Mouse (Mus musculus): ENCODE data around the gene Gm27235. TPM values are rescaled to one million over a fixed set of nuclear protein-coding genes. Genes with fewer than 3 reads are reported as not detected.
"Not testable (repeated sequence)": the region's sequence is repeated elsewhere in the genome, so short reads cannot be mapped to it uniquely, and the experiment has no call there.

The Gm27235 gene
- not detected in 2 replicates for polyA plus RNA-seq (2014; fragmentation: Nextera tagmentation; extraction: Ambion mirVana)

DNA sequence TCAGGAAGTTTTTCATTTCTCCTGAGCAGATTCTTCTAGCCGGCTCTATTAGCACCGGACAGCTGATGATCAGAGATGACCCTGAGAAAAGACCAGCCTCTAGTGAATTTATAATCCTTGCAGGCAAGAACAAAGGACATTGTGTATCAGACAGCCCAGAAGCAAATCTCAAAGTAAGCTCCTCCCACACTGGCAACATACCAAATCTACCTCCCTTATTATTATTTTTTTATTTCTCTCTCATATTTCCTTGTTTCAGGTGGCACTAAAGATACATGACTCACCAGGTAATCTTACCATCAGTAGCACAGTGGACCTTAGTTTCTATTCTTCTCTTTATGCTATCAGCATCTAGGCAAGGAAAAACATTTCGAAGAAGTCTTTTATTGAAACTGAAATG, at the start of gene Gm27235, which contains the start of gene D730048I06Rik:
Gene Gm27235, minus strand, starts transcription at position 101 of the 400 bp plus-strand sequence.
Gene D730048I06Rik, minus strand, starts transcription at position 112 of the 400 bp plus-strand sequence.
- Histone ChIP-seq H3K4me3 (ENCODE audit: low read depth, low read length) (no peak within 1 kb of the TSS), H3K36me3 (ENCODE audit: control insufficient read depth, insufficient read depth, low read length) (no peaks in the 10 kb centered on the region)
- 95% methylated on average over 3 of the region's 3 CpGs for WGBS

DNA sequence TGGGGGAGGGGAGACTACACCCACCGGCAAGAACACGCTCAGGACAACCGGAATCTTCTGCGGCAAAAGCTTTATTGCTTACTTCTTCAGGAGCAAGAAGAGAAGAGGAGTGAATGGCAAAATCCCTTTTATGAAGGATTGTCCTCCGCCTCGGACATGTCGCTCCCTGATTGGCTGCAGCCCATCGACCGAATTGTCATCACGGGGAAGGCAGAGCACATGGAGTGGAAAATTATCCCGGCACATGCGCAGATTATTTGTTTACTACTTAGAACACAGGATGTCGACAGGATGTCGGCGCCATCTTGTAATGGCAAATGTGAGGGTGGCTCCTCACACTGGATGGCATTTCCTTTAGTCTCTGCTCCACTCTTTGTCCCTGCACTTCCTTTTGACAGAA, 28.0 kb upstream of the Gm27235 start:
- not testable (repeated sequence) for H3K9me3 ChIP-seq (ENCODE audit: control insufficient read depth, low read length); H3K4me3 ChIP-seq (ENCODE audit: low read depth, low read length); DNase-seq (ENCODE audit: low spot score); H3K27me3 ChIP-seq (ENCODE audit: control insufficient read depth, insufficient read depth, low read length); H3K27ac ChIP-seq (replicated peaks; ENCODE audit: low read depth, low read length); H3K9ac ChIP-seq (ENCODE audit: low read length); ATAC-seq (ENCODE audit: insufficient number of reproducible peaks, low FRiP score, low TSS enrichment, low read depth); H3K4me1 ChIP-seq (ENCODE audit: control insufficient read depth, insufficient read depth, low read length); H3K36me3 ChIP-seq (ENCODE audit: control insufficient read depth, insufficient read depth, low read length); H3K4me2 ChIP-seq (ENCODE audit: low read depth, severe bottlenecking)
- WGBS = 92% methylated on average over 15 of the region's 15 CpGs

More for the DNA sequence above, at the start of gene Gm27235, which contains the start of gene D730048I06Rik:
- no peak for DNase-seq (ENCODE audit: low spot score)
- Histone ChIP-seq H3K9ac (ENCODE audit: low read length) (no peak within 1 kb of the TSS), H3K27ac (replicated peaks; ENCODE audit: low read depth, low read length) (no peak within 1 kb of the TSS), H3K27me3 (ENCODE audit: control insufficient read depth, insufficient read depth, low read length) (no peaks in the 10 kb centered on the region), H3K4me2 (ENCODE audit: low read depth, severe bottlenecking) (no peak within 1 kb of the TSS), H3K4me1 (ENCODE audit: control insufficient read depth, insufficient read depth, low read length) (no peaks in the 10 kb centered on the region), H3K9me3 (ENCODE audit: control insufficient read depth, low read length) (no peaks in the 10 kb centered on the region; the same call in 1 of the 2 replicates)
- ATAC-seq (ENCODE audit: insufficient number of reproducible peaks, low FRiP score, low TSS enrichment, low read depth) = no peak

DNA sequence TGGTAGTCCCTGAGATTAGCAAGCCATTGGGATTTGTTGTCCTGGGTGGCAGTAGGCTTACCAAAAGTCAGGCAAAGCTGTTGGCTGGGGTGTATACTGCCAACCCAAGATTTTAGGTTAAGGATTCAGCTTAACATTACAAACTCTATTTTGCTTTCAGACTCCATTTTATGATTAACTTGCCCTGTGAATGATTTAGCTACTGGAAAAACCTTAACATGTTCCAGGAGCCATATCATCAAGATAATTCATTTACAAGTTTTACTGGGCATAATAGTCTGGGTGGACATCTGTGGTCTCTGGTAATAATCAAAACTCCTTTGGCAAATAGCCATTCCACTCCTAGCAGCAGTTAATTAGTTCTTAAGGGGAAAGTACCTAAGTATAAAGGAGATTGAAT, 8.2 kb upstream of the Gm27235 start:
- Histone ChIP-seq H3K36me3 (ENCODE audit: control insufficient read depth, insufficient read depth, low read length) (no peaks in the 10 kb centered on the region), H3K9ac (ENCODE audit: low read length) (no peak overlapping the region), H3K4me1 (ENCODE audit: control insufficient read depth, insufficient read depth, low read length) (no peaks in the 10 kb centered on the region), H3K27me3 (ENCODE audit: control insufficient read depth, insufficient read depth, low read length) (no peaks in the 10 kb centered on the region), H3K27ac (replicated peaks; ENCODE audit: low read depth, low read length) (no peak overlapping the region), H3K9me3 (ENCODE audit: control insufficient read depth, low read length) (peaks cover 3% of the 10 kb centered on the region; the same call in 1 of the 2 replicates), H3K4me2 (ENCODE audit: low read depth, severe bottlenecking) (no peak overlapping the region), H3K4me3 (ENCODE audit: low read depth, low read length) (no peak overlapping the region)
- ATAC-seq (ENCODE audit: insufficient number of reproducible peaks, low FRiP score, low TSS enrichment, low read depth) (no peak), DNase-seq (ENCODE audit: low spot score) (no peak)

DNA sequence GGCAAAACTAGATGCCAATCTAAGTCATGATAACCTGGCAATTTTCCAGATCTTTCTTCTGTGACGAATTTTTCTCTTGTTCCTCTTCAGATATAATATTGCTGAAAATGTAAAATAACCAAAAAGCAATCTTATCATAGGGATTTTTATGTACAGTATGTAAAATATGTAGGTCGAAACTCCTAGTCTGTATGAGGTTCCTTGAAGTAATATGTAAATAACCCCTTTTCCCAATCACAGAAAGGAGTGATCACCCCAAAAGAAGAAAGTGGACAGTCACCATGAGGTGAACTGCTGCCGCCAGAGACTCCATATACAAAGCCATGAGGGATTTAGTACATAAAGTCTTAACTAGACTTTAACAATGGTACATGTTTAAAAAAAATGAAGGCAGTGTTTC, 11.9 kb downstream of the Gm27235 start, which contains the start of gene Gm17727:
Gene Gm17727, minus strand, starts transcription at position 101 of the 400 bp plus-strand sequence.
- Histone ChIP-seq H3K27ac (replicated peaks; ENCODE audit: low read depth, low read length) (no peak within 1 kb of the TSS), H3K9ac (ENCODE audit: low read length) (no peak within 1 kb of the TSS), H3K9me3 (ENCODE audit: control insufficient read depth, low read length) (no peaks in the 10 kb centered on the region; the same call in 1 of the 2 replicates), H3K36me3 (ENCODE audit: control insufficient read depth, insufficient read depth, low read length) (no peaks in the 10 kb centered on the region), H3K4me1 (ENCODE audit: control insufficient read depth, insufficient read depth, low read length) (no peaks in the 10 kb centered on the region), H3K4me3 (ENCODE audit: low read depth, low read length) (no peak within 1 kb of the TSS), H3K4me2 (ENCODE audit: low read depth, severe bottlenecking) (no peak within 1 kb of the TSS), H3K27me3 (ENCODE audit: control insufficient read depth, insufficient read depth, low read length) (no peaks in the 10 kb centered on the region)
- ATAC-seq (ENCODE audit: insufficient number of reproducible peaks, low FRiP score, low TSS enrichment, low read depth) (no peak), DNase-seq (ENCODE audit: low spot score) (no peak)
- WGBS = 63% methylated on average over 3 of the region's 3 CpGs

DNA sequence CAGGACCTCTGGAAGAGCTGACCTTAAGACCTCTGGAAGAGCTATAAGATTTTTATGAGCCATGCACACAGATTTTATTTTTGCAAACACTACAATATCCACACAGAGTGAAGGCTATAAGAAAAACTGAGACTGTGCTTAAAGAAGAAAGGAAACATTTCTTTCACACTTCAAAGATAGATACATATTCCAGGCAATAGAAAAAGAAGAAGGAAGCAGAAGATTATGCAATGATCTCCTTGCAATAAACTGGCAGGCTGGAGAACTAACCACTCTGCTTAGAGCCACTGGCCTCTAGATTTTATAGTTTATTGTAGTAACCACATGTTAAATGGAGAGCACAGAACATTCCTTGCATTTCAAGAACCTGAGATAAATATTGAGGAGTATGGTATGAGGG, 33.1 kb downstream of the Gm27235 start:
- ATAC-seq (ENCODE audit: insufficient number of reproducible peaks, low FRiP score, low TSS enrichment, low read depth) (no peak), DNase-seq (ENCODE audit: low spot score) (no peak)
- Histone ChIP-seq H3K4me2 (ENCODE audit: low read depth, severe bottlenecking) (no peak overlapping the region), H3K9ac (ENCODE audit: low read length) (no peak overlapping the region), H3K27me3 (ENCODE audit: control insufficient read depth, insufficient read depth, low read length) (no peaks in the 10 kb centered on the region), H3K4me3 (ENCODE audit: low read depth, low read length) (no peak overlapping the region), H3K4me1 (ENCODE audit: control insufficient read depth, insufficient read depth, low read length) (no peaks in the 10 kb centered on the region), H3K9me3 (ENCODE audit: control insufficient read depth, low read length) (no peaks in the 10 kb centered on the region), H3K27ac (replicated peaks; ENCODE audit: low read depth, low read length) (no peak overlapping the region), H3K36me3 (ENCODE audit: control insufficient read depth, insufficient read depth, low read length) (no peaks in the 10 kb centered on the region)

DNA sequence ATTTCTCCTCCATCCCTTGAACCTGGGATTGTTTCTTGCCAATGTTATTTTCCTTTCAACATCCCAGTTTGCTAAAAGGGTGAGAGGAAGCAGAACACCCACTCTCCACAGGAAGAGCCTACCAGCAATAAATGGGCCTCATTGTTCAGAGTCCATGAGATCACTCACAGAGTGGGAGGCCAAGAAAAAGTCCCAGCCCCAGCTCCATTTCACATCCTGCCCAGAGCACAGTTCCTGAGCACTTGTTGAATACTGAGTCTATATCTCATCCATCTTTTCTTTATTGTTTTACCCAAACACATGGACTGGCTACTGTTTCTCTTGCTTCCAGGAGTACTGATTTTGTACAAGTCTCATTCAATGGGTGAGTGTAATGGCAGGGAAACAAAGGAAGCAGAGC, 49.2 kb downstream of the Gm27235 start, which contains the start of gene Gm17677:
Gene Gm17677, plus strand, starts transcription at position 301 of the 400 bp plus-strand sequence.
- no peak for ATAC-seq (ENCODE audit: insufficient number of reproducible peaks, low FRiP score, low TSS enrichment, low read depth)
- Histone ChIP-seq H3K27ac (replicated peaks; ENCODE audit: low read depth, low read length) (no peak within 1 kb of the TSS), H3K27me3 (ENCODE audit: control insufficient read depth, insufficient read depth, low read length) (no peaks in the 10 kb centered on the region), H3K9me3 (ENCODE audit: control insufficient read depth, low read length) (no peaks in the 10 kb centered on the region), H3K36me3 (ENCODE audit: control insufficient read depth, insufficient read depth, low read length) (no peaks in the 10 kb centered on the region), H3K4me1 (ENCODE audit: control insufficient read depth, insufficient read depth, low read length) (no peaks in the 10 kb centered on the region), H3K4me3 (ENCODE audit: low read depth, low read length) (no peak within 1 kb of the TSS), H3K4me2 (ENCODE audit: low read depth, severe bottlenecking) (no peak within 1 kb of the TSS), H3K9ac (ENCODE audit: low read length) (no peak within 1 kb of the TSS)
- no peak for DNase-seq (ENCODE audit: low spot score)

Other genes with a start within 250 kb of the Gm27235 start
- gene Ddx25, start 231.6 kb downstream of the Gm27235 start, polyA plus RNA-seq (2014; fragmentation: Nextera tagmentation; extraction: Ambion mirVana) = 4.6 and 5.2 TPM in 2 replicates
- gene Pus3, start 231.5 kb downstream of the Gm27235 start, polyA plus RNA-seq (2014; fragmentation: Nextera tagmentation; extraction: Ambion mirVana) = 23.2 and 24.5 TPM in 2 replicates
- gene Pate2, start 219.8 kb downstream of the Gm27235 start, polyA plus RNA-seq (2014; fragmentation: Nextera tagmentation; extraction: Ambion mirVana) = 0.43 and 0.52 TPM in 2 replicates
- 23.8 and 24.4 TPM in 2 replicates for gene Hyls1, start 219.7 kb downstream of the Gm27235 start, polyA plus RNA-seq (2014; fragmentation: Nextera tagmentation; extraction: Ambion mirVana)
- not detected in 2 replicates for gene Pate4, start 178.2 kb downstream of the Gm27235 start, polyA plus RNA-seq (2014; fragmentation: Nextera tagmentation; extraction: Ambion mirVana)
- gene Pate3, start 141.9 kb downstream of the Gm27235 start, polyA plus RNA-seq (2014; fragmentation: Nextera tagmentation; extraction: Ambion mirVana) = 0.14 TPM in 1 of 2 replicates, not detected in the other
- gene Pate1, start 102.7 kb downstream of the Gm27235 start, polyA plus RNA-seq (2014; fragmentation: Nextera tagmentation; extraction: Ambion mirVana) = not detected in 2 replicates
- not detected in 2 replicates for gene Gm17677, start 49.1 kb downstream of the Gm27235 start, polyA plus RNA-seq (2014; fragmentation: Nextera tagmentation; extraction: Ambion mirVana)
- not detected in 2 replicates for gene Gm17727, start 12.0 kb downstream of the Gm27235 start, polyA plus RNA-seq (2014; fragmentation: Nextera tagmentation; extraction: Ambion mirVana)
- gene D730048I06Rik, start within 50 bp of the Gm27235 start, polyA plus RNA-seq (2014; fragmentation: Nextera tagmentation; extraction: Ambion mirVana) = not detected in 2 replicates
- not detected in 2 replicates for gene 9230110F15Rik, start 54.0 kb upstream of the Gm27235 start, polyA plus RNA-seq (2014; fragmentation: Nextera tagmentation; extraction: Ambion mirVana)
- not detected in 2 replicates for gene 9230113P08Rik, start 118.3 kb upstream of the Gm27235 start, polyA plus RNA-seq (2014; fragmentation: Nextera tagmentation; extraction: Ambion mirVana)

Measured in limb, embryonic 11.5 days (tissue).